Mouse (Mus musculus) skeletal muscle tissue, adult 2 months (tissue): ENCODE measurements at regions not wholly inside any gene's neighbourhood (a gene's known extent, or its start where the extent isn't known, plus 50 kb on each side); places are given as distances from the start of the nearest gene placed in this dataset.

Experiments
- DNase-seq: peaks from one replicate; pipeline ENCODE4 v3.0.0-alpha.2; 2012; ENCODE audit warnings: low read depth, low spot score

DNA sequence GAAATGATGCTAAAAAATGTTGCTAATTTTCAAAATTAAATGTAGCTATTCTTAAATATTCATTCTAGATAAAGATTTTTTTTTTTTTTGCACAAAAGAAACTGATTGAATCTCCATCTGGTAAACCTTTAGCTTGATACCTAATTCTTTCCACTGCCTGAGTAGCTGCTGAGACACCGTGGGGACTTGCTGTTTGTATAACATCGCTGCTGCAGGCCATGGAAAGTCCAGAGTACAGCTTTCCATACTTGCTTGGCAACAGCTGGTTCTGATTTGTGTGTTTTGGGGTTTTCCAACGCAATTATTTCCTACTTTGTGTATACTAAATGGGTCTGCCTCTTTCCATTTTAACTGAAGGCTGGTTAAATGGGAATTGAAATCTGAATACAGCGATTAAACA, 689.7 kb downstream of the Hdgfl1 start:
- DNase-seq: no peak

- DNase-seq: no peak
Observed at GRCm38 (mm10) chr13:26079362-26079761, 690.6 kb downstream of the Hdgfl1 start.

DNA sequence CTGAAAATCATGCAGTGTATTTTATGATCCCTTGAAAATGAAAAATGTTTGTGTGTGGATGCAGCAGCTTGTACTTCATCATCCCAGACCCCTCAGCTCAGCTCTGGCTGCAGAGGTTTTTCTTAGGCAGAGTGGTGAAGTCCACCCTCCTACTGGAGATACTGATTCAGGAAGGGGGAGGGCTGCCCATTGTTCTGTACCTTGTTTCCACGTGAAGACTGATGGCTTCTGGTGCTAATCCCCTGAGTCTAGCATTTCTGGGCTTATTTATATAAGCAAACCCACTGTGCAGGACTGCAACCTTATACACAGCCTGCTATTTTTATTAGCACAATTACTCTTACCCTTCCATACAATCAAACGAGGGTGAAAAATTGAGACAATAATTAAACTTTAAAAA, 708.6 kb downstream of the Hdgfl1 start:
- no peak for DNase-seq

DNA sequence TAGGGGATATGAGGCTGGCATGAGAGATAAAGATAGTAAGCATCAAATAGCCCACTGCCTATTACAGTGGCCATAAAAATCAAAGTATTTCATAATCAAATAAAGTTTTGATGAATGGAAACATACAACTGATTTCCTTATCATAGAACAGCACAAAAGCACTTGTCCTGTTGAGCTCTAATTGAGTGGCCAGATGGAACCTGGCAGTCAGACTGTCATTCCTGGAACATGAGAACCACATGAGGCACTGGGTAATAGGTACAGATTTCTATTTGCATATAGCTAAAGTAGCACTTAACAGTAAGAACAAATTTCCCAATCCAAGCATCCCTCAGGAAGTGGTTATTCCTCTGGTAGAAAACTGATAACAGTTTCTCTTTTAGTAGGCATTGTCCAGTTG, 732.3 kb downstream of the Hdgfl1 start:
- no peak for DNase-seq

- DNase-seq: no peak
Observed at GRCm38 (mm10) chr13:26026386-26026785, 743.6 kb downstream of the Hdgfl1 start.

- DNase-seq: no peak
Observed at GRCm38 (mm10) chr13:26024696-26025095, 745.3 kb downstream of the Hdgfl1 start.

DNA sequence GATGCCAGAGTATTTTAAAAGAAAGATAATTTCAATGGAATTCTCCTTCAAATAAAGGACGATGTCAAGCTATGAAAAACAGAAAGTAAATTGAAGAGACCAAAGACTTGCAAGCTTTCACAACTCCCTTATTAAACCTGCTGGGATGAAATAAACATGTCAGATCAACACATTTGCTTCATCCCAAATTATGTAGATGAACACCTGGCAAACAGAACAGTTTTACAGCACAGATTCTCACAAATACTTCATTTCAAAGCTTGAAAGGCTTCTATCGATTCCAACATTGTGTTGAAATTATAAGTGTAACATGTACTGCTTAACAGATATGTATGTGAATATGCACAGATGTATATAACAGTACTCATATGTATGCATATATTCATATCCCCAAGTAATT, 749.5 kb downstream of the Hdgfl1 start:
- DNase-seq: no peak

GRCm38 (mm10) chr13:26009131-26009530, 738.8 kb upstream of the Nrsn1 start:
- DNase-seq: no peak

GRCm38 (mm10) chr13:26004768-26005560, 734.7 kb upstream of the Nrsn1 start:
- DNase-seq: no peak

- DNase-seq: no peak
Observed at GRCm38 (mm10) chr13:25993526-25993925, 723.2 kb upstream of the Nrsn1 start.

GRCm38 (mm10) chr13:25989067-25989756, 718.9 kb upstream of the Nrsn1 start:
- DNase-seq: no peak

- no peak for DNase-seq
Observed at GRCm38 (mm10) chr13:25984535-25984934, 714.2 kb upstream of the Nrsn1 start.

DNA sequence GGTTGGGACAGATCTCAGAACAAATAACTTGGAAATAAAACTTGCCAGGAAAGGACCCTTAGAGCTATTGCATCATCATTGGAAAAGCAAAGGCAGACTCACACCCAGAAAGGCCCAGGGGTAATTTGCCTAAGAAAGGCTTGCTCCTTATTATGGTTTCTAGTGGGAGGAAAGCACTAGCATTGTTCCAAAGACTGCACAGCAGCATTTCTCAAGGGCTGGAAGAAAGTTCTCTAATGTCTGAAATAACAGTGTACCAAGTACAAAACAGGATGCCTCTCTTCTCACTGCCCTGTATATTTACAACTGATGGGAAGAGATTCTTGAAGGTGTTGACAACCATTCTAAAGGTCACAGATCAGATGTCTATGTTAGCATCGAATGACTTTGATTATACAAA, 713.4 kb upstream of the Nrsn1 start:
- DNase-seq: no peak

DNA sequence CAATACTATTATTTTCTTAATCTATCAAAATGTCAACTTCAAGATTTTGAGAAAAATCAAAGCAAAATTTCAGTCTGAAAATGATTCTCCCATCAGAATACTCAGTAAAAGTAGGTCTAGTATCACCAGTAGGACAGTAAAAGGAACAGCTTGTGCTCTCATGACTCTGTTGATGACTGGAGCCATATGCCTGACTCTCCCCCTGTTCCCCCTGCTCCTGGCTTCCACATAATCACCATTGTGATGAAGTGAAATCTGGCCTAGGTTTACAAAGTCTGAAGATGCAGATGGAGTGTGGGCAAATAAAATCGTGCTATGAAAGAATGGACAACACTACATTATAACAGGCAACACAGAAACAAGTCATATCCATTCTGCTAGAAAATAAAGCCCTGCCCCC, 708.3 kb upstream of the Nrsn1 start:
- no peak for DNase-seq

DNA sequence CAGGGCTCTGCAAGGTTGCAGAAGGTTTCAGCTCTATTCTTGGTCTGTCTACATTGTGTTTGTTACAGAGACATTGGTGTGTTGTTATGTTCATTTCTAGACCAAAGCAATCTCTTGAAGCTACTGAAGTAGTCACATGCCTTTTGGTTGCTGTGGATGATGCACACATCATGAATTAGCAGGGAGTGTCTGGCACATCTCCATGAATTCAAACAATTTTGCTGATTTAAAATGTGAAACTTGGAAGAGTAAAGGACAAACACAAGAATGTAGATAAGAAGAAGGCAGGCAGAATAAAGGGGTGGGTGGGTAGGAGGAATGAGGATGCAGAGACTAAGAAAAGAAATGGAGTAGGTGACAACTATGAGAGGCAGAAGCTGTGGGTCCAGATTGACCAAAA, 688.3 kb upstream of the Nrsn1 start:
- DNase-seq: no peak

DNA sequence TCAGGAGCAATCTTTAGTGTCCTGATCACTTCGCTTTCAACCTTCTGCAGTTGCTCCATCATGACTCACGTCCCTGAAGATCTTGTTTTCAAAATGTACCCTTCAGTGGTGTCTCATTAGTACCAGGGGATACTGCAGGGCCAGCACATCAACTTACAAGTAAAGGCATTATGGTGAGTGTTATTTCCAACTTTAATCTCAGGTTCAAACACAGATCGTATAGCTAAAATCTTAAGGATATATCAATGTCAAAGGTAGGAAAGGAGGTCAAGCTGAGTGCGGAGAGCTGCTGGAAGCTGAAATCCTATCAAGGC, 687.8 kb upstream of the Nrsn1 start:
- DNase-seq: no peak

GRCm38 (mm10) chr13:25957451-25958152, 687.3 kb upstream of the Nrsn1 start:
- DNase-seq: no peak

- no peak for DNase-seq
Observed at GRCm38 (mm10) chr13:25937631-25938030, 667.3 kb upstream of the Nrsn1 start.

DNA sequence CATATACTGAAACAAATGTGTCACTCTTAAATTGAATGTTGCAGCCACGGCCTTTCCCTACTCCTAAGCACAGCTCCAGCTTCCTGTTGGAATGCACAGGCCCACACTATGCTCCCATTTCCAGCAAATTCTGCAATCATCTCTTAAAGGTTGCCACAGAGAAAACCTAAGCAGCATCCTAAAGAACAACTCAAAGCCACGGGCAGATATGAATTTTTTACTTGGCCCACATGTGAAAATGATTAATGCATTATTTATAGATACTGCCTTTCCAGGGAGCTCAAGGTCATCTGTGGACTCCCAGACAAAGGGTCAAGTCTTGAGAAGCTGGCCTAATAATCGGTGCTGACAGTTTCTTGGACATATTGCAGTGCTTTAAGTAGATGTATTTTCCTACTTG, 663.5 kb upstream of the Nrsn1 start:
- DNase-seq: no peak

- no peak for DNase-seq
Observed at GRCm38 (mm10) chr13:25933246-25933645, 662.9 kb upstream of the Nrsn1 start.

- DNase-seq: no peak
Observed at GRCm38 (mm10) chr13:25932810-25933209, 662.5 kb upstream of the Nrsn1 start.

DNA sequence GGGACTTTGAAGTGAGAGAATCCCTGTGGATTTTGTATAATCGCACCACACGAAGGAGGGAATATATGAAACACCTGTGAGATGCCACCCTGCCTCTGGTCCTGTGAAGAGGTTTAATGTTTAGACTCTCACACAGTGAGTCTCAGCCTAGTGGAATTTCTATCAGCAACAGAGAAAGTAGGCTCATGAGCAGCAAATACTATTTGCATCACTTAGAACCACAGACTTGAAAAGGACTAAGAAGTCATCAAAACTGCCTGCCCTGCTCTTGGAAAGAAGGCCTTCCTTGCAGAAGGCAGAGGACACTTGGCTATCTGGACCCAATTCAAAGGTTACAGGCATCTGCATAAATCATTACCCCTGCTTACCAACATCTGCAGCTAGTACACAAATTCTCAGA, 662.1 kb upstream of the Nrsn1 start:
- no peak for DNase-seq

GRCm38 (mm10) chr13:25925685-25926084, 655.4 kb upstream of the Nrsn1 start:
- DNase-seq: no peak
